Mouse (Mus musculus) right cerebral cortex, adult 2 months (tissue): ENCODE data around the gene Gm9732.
"Not testable (repeated sequence)": the region's sequence is repeated elsewhere in the genome, so short reads cannot be mapped to it uniquely, and the experiment has no call there.

Experiments used
- DNase-seq, 2 experiments: peaks; one replicate each; pipeline ENCODE4 v3.0.0; 2021 to 2022; ENCODE audit warnings: low spot score in 2 of 2

Gene Gm9732

DNA sequence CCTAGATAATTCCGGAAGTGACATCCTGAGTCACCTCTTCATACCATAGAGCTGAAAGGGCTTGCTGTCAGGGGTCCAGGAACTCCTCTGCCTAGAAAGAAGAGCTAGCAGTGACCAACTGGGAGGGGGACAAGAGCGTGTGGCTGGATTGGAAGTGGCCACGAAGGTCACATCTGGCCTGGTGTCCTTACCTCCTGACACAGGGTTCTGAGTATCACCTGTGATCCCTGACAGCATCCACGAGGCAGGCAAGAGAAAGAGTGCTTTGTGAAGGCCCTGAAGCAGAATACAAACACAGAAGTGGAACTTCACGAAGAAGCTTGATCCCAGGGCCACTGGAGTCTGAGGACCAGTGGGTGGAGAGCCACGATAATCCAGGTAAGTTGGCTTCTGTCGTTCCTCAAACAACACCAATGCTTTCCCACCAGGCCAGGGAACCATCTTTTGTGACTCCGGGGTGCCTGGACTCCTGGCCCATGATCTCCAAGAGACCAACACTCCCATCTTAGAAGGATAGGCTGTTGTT, at the start of gene Gm9732:
Gene Gm9732 (plus strand): TSS at position 51 of the 526 bp plus-strand sequence.
- DNase-seq, result not testable (repeated sequence)

- not testable (repeated sequence) for DNase-seq
Measured at GRCm38 (mm10) chr14:43235204-43235603, 39.6 kb upstream of the Gm9732 start, which contains the start of gene Gm8122. TSS of gene Gm8122 (minus strand) at chr14:43235304.

DNA sequence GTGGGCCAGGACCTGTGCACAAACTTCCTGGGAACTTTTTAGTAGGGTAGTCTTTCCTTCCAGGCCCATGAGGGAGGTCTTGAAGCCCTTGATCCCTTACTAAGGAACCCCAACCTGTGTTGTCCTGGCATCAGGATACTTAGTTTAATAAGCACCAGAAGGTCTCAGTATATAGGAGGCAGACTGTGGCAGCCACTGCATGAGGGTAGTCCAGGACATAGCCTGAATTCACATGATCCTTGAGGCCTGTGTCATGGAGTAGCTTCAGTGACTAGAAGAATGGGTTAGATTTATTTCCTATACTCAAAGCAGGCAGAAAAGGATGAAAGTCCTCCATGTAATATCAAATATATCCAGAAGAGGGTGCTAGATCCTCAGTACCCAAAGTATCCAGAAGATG, 37.1 kb upstream of the Gm9732 start:
- peak; percentile 22 to 23 for DNase-seq

GRCm38 (mm10) chr14:43249611-43250170, 25.1 kb upstream of the Gm9732 start:
- peak in 1 of 2 experiments; percentile 10 for DNase-seq

GRCm38 (mm10) chr14:43250549-43251253, 24.1 kb upstream of the Gm9732 start:
- not testable (repeated sequence) for DNase-seq

DNA sequence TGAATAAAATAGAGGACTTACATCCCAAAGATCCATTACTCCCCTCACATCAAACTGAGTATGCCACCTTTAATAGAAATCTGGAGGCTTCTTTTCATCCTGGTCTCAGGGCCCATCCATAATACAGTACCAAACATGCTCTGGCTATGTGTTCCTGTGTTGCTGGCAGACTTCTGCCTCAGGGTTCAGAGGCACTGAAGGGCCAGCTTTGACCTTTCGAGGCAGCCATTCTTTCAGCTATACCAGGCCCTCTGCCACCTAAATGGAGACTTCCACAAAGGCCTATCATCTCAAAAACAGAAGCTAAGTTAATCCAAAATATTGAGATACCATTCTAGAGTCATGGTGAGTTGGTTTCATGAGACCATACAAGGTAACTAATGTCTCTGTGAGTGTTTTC, 18.3 kb upstream of the Gm9732 start:
- not testable (repeated sequence) for DNase-seq

DNA sequence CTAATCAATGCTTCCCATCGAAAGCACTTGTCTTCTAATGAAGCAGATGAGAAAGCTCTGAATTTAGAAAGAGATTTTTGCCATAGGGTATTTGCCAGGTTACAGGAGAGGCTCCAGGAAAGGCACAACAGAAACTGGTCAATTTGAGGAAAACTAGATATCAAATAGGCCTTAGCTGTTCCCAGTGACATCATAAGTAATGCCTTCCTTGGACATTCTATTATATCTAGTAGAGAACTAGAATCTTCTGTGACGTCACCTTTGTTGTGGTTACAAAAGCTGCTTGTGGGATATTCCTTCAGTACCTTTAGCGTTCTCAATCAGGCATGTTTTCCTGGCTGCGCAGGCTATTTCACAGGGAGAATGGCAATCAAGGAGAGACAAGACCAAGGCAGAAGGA, 16.5 kb upstream of the Gm9732 start, which contains the start of gene Gm8126:
Gene Gm8126 (plus strand): TSS at position 301 of the 400 bp plus-strand sequence.
- DNase-seq, result not testable (repeated sequence)

DNA sequence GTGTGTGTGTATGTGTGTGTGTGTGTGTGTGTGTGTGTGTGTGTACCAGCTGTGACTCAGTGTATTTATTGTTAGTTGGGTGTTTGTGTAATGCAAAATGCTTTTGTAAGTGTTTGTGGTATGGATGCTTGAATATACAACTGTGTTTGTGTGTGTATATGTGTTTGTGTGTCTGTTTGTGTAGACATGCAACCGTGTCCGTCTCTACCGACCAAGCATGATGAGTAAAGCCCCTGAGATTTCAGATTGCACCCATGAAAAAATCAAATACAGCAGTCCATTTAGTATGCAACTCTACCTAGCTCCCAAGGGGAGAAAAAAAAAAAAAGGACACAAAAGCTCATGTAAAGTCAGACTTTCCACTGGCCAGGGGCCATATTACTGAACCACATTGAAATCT, 11.4 kb upstream of the Gm9732 start:
- not testable (repeated sequence) for DNase-seq

DNA sequence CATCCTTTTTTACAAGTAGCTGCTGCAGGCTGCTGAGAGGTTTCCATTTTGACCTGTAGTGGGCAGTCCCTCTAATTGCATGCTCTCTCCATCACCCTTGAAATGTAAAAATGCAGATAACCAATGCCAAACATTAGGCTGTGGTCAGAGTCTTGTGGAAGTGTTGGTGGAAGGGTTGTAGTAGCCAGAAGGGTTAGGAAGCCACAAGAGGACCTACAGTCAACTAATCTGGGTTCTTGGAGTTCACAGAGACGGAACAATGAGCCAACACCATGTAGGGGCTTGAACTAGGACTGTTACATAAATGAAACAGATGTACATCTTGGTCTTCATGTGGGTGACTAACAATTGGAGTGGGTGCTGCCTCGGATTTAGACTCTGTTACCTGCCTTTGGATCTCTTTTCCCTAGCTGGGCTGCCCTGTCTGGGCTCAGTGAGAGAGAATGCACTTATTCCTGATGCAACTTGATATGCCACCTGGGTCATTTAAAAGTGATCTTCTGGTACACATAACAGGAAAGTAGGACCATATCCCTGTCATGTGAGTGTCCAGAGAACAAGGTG, 6.2 kb upstream of the Gm9732 start:
- peak; percentile 50 to 64 for DNase-seq

DNA sequence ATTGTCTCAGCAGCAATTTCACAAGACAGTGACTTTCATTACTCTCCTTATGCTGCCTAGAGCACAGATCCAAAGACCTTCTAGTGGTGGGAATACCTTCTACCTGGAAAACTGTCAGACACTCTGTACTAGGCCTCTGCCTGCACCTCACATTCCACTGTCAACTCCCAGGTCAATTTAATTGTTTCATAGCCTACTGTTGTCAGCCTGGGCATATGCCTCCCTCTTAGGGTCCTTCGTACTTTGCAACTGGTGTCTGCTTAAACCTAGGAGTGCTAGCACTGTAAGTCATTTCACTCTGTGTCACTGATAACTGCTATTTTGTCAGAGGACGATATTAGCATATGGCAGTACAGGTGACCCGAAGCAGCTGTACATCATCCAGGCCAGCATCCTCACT, 5.6 kb upstream of the Gm9732 start:
- DNase-seq, result peak in 1 of 2 experiments; percentile 29

GRCm38 (mm10) chr14:43273161-43273560, 1.7 kb upstream of the Gm9732 start:
- not testable (repeated sequence) for DNase-seq

- DNase-seq, result not testable (repeated sequence)
Measured at GRCm38 (mm10) chr14:43275752-43276151, 916 bp downstream of the Gm9732 start.

DNA sequence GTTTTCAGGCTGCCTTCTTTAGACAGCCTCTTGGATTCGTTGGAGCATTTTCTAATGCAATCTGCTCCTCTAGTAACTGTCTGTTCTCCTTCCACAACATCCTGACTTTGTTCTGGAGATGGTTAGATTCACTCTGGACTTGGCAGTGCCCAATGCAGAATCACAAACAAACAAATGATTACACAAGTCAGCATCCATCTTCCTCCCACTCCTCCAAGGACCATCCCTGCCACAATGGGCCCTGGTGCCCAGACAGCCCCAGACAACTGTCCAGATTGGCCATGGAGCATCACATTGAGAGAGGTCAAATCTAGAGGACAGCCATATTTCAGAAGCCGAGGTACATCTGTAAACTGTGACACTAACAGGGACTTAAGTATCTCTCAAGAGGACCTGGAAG, 2.6 kb downstream of the Gm9732 start:
- not testable (repeated sequence) for DNase-seq

GRCm38 (mm10) chr14:43278146-43278545, 3.3 kb downstream of the Gm9732 start:
- DNase-seq, result not testable (repeated sequence)

DNA sequence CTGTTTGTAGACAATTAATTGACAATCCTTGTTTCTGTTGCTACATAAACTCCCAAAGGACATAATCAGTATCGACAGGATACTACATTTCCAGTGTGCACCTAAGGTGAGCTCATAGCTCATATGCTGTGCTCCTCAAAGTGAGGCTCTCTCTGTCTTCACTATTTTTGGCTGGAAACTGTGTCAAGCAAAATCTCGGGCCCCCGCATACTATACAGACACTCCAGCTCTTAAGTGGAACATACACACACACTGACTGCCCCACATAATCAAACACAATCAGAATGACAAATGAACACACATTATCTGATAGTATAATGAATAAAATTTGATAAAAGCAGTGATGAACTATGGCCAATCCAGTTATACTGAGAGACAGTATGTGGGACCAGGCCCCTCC, 3.8 kb downstream of the Gm9732 start:
- DNase-seq, result peak; percentile 81 to 83

DNA sequence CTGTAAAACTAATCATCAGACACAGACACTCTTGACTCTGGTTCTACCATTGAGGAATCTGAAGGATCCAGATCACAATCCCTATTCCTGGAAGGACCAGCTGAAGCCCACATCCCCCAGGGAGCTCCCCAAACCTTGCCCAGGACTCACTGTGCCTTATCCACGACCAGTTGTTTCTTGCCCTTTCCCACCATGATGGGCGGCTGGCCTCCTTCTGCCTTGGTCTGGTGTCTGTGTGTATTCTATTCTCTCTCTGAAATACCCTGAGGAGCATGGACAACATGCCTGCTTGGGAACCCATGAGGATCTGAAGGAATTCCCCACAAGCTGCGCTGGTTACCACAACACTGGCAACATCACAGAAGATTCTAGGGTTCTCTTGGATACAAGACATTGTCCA, 18.7 kb downstream of the Gm9732 start, which contains the start of gene Gm8127:
Gene Gm8127 (minus strand): TSS at position 330 of the 400 bp plus-strand sequence.
- DNase-seq, result not testable (repeated sequence)

DNA sequence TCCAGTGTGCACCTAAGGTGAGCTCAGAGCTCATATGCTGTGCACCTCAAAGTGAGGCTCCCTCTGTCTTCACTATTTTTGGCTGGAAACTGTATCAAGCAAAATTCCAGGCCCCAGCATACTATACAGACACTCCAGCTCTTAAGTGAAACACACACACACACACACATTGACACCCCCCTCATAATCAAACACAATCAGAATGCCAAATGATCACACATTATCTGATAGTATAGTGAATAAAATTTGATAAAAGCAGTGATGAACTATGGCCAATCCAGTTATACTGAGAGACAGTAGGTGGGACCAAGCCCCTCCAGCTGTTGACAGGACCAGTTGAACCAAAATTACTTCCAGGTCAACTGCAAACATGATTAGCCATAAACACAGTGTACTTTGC, 44.7 kb downstream of the Gm9732 start:
- not testable (repeated sequence) for DNase-seq

- DNase-seq, result not testable (repeated sequence)
Measured at GRCm38 (mm10) chr14:43328603-43329002, 53.8 kb downstream of the Gm9732 start.

- DNase-seq, result not testable (repeated sequence)
Measured at GRCm38 (mm10) chr14:43331362-43331880, 56.6 kb downstream of the Gm9732 start.

DNA sequence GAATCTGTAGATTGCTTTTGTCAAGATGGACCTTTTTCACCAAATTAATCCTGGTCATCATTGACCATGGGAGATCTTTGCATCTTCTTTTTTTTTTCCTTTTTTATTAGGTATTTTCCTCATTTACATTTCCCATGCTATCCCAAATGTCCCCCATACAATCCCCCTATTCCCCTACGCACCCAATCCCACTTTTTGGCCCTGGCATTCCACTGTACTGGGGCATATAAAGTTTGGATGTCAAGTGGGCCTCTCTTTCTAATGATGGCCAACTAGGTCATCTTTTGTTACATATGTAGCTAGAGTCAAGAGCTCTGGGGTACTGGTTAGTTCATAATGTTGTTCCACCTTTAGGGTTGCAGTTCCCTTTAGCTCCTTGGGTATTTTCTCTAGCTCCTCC, 62.8 kb downstream of the Gm9732 start:
- not testable (repeated sequence) for DNase-seq

DNA sequence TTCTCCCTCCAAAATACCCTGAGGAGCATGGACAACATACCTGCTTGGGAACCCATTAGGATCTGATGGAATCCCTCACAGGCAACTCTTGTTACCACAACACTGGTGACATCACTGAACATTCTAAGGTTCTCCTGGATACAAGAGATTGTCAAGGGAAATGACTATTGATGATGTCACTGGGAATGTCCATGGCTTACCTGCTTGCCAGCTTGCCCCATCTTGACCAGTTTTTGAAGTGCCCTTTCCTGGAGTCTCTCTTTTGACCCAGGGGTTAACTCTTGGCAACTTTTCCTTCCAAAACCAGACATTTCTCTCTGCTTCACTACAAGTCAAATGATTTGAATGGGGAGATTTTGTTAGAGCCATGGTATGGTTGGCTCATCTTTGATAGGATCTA, 72.9 kb downstream of the Gm9732 start, which contains the start of gene 1700001F09Rik:
Gene 1700001F09Rik (minus strand): TSS at position 101 of the 400 bp plus-strand sequence.
- not testable (repeated sequence) for DNase-seq

DNA sequence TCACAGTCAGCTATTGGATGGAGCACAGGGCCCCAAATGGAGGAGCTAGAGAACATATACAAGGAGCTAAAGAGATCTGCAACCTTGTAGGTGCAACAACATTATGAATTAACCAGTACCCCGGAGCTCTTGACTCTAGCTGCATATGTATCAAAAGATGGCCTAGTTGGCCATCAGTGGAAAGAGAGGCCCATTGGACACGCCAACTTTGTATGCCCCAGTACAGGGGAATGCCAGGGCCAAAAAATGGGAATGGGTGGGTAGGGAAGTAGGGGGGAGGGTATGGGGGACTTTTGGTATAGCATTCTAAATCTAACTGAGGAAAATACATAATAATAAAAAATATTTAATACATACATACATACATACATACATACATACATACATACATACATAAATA, 78.1 kb downstream of the Gm9732 start:
- not testable (repeated sequence) for DNase-seq
